Mouse (Mus musculus) CH12.LX (cell line): Measurements from ENCODE around the gene Ensa.

Experiments
- CHD2 ChIP-seq: IDR thresholded peaks from 2 replicates; pipeline ENCODE4 v1.6.1; 2011; ENCODE audit warnings: low read length, improper control_type of control experiment
- EP300 ChIP-seq: IDR thresholded peaks from 2 replicates; pipeline ENCODE4 v1.6.1; 2011; ENCODE audit warnings: low read length, improper control_type of control experiment
- KAT2A ChIP-seq: IDR thresholded peaks from 2 replicates; pipeline ENCODE4 v1.6.1; 2012; ENCODE audit warnings: low read length, improper control_type of control experiment, inconsistent platforms; ENCODE audit not compliant: insufficient replicate concordance
- MAX ChIP-seq: IDR thresholded peaks from 2 replicates; pipeline ENCODE4 v1.6.1; 2011; ENCODE audit warnings: low read length, improper control_type of control experiment
- NELFE ChIP-seq: IDR thresholded peaks from 2 replicates; pipeline ENCODE4 v1.6.1; 2011; ENCODE audit warnings: low read depth, low read length, improper control_type of control experiment
- POLR2A ChIP-seq: IDR thresholded peaks from 2 replicates; pipeline ENCODE4 v1.6.1; 2011; ENCODE audit warnings: low read depth, mild to moderate bottlenecking, improper control_type of control experiment, low read length
- SIN3A ChIP-seq: IDR thresholded peaks from 2 replicates; pipeline ENCODE4 v1.6.1; 2012; ENCODE audit warnings: low read length, improper control_type of control experiment, inconsistent platforms

DNA sequence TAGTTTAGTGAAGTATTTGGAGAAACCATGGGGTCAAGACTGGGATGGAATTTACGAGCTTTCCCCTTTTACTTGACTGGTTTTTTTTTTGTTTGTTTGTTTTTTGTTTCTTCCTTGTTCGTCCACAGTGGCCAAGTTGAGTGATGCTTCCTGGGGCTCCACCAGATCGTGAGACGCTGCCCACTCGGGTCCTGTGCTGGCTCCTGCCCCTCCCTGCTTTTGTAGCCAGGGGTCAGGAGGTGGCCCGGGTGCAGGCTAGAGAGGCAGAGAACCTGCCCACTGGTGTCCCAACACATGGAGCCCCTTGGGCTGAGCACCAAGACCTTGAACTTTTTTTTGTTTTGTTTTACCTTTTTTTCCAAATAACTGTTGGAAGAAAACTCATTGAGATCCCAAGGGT is 6.5 kb downstream of the Ensa start:
- TF ChIP-seq POLR2A (no peak), SIN3A (no peak), EP300 (no peak), CHD2 (no peak), NELFE (no peak), MAX (no peak), KAT2A (no peak)
